Mouse (Mus musculus): ENCODE data around the gene Bcan.

Gene Bcan

DNA sequence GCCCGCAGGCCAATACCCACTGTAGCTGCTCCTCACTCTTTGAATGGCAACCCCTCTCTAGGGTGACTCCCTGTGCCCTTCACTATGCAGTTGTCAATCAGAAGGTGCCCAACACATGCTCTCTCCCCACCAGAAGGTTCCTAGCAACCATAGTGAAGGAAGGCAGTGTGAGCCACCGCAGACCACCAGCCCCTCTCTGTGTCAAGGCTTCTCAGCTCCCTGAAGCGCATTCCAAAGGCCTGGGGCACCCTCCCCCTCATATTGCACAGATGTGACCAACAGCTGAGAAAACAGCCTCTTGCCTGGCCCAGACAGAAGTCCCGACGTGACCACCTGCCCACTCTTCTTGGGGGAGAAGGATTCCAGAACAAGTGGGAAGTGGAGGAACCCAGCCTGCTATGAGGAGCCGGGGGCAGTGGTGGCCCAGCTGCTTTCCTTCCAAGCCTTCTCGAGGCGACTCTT is 27.8 kb downstream of the Bcan start:
- no peak for DNase-seq (ENCODE audit: low spot score in 2 of 2)

DNA sequence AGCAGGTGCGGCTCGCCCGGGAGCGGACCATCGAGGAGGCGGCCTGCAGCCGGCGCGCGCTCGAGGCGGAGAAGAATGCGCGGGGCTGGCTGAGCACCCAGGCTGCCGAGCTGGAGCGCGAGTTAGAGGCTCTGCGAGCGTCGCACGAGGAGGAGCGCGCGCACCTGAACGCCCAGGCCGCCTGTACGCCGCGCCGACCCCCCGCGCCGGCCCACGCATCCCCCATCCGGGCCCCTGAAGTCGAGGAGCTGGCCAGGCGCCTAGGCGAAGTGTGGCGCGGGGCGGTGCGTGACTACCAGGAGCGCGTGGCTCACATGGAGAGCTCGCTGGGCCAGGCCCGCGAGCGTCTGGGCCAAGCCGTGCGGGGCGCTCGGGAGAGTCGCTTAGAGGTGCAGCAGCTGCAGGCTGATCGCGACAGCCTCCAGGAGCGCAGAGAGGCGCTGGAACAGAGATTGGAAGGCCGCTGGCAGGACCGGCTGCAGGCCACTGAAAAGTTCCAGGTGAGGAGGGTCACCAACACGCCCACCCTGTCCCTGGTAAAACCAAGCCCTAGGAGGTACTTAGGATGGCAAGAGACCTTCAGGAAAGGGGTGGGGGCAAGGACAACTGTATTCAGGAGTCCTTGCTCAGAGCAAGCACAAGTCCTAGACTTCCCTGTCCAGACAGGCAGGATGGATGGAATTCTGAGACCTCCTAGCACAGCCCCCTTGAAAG is 28.4 kb downstream of the Bcan start:
- no peak for DNase-seq (ENCODE audit: low spot score in 2 of 2)

DNA sequence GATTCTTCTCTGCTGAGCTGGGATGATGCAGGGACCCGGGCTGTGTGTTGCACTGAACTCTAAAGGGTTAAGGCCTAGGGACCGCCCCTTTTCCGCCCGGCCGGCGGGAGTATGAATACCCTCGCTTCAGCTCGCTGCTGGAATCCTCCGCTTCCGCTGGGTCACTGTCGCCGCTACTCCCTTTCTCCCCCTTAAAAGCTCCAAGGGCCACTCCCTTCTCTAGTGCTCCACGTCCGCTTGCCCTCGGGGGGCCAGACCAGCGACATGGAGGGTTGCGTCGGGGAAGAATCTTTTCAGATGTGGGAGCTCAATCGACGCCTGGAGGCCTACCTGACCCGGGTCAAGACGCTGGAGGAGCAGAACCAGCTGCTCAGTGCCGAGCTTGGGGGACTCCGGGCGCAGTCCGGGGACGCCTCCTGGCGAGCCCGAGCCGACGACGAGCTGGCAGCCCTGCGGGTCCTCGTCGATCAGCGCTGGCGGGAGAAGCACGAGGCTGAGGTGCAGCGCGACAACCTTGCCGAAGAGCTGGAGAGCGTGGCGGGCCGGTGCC is 29.0 kb downstream of the Bcan start, which contains the start of gene Nes:
Gene Nes, plus strand, starts transcription at position 140 of the 550 bp plus-strand sequence.
- DNase-seq (ENCODE audit: low spot score in 2 of 2): peak in 1 of 2 experiments; percentile 48

DNA sequence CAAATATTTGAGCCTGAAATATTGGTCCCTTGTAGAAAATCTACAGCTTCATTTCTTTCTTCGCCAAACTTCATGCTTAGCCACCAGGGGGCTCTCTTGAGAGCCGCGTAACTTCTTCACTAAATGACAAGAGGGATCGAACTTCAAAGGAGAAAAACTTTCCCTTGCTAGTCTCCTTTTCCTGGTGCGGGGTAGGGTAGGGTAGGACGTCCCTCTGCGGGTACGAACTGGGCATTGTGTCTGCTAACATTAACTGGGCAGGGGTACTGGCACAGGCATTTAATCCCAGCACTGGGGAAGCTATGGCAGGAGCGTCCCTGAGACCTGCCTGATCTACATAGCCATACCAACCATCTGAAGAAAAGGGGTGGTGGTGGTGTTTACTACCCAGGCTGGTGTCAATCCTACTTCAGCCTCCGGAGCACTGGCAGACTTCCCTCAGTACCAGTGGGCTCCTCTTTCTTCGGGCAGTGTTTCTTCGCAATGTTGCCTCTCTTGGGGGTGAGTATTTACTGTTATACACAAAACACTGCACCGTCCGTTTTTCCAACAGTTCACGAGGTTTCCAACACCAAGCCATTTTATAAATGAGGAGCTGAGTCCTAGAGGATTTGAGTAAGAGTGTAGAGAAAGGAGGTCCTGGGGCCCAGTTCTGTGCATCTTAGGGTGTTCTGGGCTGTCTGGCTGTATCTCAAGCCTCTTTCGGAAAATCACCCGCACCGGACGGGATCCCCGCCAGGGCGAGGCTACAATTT is 29.7 kb downstream of the Bcan start:
- no peak for DNase-seq (ENCODE audit: low spot score in 2 of 2)

DNA sequence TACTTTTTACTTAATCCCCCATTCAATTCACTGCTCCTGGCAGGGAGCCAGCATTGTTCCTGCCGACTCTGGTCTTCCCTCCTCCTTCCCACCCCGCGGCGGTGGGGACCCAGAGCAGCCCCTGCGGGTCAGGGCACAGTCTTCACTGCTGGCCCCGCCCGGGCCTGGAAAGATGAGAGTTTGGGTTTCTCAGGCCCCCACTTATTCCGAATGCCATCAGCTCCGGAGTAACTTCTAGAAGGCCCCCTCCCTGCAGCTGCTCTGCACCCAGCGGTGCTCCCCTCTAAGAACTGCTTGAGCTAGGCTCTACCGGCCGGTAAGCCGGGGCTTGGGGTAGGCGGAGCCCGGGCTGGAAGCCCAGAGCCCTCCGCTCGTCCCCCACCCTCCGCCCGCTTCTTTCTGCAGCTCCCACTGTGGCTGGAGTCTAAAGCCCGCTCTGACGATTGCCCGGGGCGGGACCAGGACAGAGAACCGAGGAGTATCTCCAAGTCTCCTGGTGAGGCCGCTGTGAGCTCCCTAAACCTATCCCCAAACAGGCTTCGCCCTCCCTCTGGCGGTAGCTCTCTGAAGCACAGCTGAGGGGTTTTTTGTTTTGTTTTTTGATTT is 39.3 kb downstream of the Bcan start:
- DNase-seq (ENCODE audit: low spot score in 2 of 2): peak; percentile 90 to 92

DNA sequence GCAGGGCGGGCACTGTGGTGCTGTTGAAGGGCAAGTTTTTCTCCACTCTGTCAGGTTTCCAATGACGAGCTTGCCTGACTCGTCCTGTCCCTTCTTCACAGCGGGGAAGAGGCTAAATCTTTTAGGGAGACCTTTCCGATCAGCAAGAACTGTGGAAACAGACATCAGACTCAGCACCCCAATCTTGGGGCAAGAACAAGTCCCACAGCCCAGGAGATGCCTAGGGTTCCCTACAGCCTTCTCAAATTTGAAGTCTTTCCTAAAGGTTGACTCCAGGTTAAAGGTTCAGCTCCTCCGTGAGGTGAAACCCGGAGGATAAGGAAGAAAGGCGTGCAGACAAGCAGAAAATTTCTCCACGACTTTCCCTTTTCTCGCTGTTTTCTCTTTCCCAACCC is 39.8 kb downstream of the Bcan start:
- DNase-seq (ENCODE audit: low spot score in 2 of 2): no peak

DNA sequence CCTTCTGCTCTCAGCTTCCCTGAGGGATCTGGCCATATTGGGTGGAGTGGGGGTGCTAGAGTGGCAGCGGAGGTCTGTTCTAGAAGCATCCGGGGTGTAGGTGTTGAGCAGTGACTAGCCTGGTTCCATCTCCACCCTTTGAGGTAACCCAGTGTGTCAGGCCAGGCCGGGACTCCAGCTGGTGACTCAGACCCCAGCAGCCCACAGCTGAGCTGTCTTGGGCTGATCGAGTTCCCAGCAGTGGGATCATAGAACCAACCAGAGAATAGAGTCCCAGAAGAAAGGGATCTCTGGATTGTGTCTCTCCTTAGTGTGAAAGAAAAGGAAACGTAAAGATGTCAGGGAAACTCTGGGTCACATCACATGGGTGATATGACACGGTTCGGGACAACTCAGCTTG is 40.7 kb downstream of the Bcan start:
- DNase-seq (ENCODE audit: low spot score in 2 of 2): no peak

DNA sequence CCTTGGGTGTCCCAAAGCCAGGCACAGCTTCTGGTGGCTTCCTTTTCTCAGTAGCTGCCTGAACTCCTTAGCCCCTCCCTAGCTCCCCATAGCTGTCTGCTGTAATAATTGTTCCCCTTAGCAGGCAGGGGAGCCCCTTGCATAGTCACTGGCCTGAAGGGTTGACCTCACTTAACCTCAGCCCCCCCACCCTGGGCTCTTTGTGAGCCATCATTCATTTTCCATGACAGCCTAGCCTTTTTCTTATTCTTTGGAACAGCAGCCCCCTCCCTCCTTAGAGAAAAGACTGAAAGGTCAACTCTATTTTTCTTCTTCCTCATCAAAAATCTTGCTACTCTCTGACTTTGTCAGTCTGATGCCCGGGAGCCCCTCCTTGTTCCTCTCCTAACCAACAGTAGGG is 41.1 kb downstream of the Bcan start:
- no peak for DNase-seq (ENCODE audit: low spot score in 2 of 2)

DNA sequence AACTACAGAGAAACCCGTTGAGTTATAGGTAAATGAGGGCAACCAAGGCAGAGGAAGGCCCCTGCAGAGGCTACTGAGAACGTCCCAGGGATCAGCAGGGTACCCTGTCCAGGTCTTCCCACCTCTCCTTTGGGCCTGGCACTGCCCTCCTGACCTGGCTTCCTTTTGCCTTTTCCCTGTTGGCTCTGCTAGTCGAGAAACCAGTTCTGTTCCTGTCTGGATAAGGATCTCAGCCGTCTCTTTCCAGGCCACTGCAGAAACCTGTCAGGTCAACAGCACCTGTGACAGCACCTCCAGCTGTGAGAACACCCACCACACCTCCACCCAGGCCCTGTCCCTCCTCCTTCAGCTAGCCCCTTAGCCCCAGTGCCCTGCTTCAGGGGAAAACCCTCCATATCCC is 41.6 kb downstream of the Bcan start:
- DNase-seq (ENCODE audit: low spot score in 2 of 2): no peak

DNA sequence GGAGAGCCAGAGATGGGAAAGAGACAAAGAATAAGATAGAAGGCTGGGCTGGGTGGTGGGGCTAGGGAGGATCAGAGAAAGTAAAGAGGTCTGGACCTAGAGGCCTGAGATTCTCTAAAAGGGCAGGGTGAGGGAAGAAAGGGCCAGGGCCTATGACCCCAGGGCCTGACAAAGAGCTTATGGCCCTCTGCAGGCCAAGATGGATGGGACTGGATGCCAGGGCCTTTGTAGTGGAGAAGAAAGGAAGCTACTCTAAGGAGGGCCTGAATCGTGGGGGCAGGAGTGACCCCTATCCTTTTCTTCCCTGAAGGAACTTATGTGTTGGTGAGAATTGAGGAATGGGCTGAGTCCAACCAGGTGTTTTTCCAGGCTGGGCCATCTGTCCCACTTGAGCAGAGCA is 42.0 kb downstream of the Bcan start:
- no peak for DNase-seq (ENCODE audit: low spot score in 2 of 2)

DNA sequence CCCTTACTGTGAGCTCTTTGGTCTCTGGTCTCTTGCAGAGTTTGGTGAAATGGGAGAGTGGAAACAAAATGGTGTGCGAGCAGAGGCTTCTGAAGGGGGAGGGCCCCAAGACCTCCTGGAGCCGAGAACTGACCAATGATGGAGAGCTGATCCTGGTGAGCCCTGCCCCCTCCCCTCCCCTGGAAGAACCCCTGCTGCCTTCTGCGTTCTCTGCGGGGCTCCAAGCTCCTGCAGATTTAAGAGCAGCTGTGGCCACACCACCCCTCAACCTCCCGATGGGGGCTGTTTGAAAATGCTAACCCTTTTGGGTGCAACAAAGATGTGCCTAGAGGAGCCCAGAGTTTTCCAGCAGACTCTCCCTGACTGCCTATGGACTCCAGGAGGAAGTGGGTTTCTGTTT is 47.6 kb downstream of the Bcan start:
- no peak for DNase-seq (ENCODE audit: low spot score in 2 of 2)

DNA sequence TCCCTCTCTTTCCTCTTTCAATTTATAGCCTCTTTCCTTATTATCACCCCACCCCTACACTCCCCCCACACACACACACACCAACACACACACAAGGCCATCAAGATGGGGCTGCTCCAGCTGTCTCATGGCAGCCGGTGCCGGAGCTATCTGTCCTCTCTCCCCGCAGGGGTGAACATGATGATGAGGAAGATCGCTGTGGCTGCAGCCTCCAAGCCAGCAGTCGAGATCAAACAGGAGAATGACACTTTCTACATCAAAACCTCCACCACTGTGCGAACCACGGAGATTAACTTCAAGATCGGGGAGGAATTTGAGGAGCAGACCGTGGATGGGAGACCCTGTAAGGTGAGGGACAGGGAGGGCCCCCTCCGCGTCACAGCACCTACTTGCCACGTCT is 48.1 kb downstream of the Bcan start:
- no peak for DNase-seq (ENCODE audit: low spot score in 2 of 2)

DNA sequence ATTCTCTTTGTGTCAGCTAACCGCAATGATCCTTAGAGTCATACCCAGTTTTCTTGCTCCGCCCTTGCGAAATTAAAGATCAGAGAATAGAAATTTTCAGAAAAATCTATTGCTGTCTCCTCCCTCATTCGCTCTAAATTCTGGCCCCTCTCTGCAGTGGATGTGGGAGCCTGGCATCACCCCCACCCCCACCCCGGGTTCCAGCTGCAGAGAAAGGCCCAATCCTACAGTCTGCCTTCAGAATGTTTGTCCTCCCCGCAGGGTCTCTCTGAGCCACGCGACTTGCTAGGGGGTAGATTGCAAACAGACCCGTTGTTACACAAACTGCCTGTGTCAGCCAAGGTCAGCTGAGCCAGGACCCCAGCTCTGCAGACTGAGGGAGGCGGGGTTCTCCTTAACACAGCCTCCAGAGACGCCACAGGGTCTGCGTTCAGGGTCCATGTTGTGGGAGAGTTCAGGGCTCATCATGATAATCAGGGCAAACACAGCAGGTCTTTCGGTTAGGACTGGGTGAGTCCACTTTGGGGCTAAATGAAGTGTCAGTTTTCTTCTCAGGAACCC is 50.0 kb downstream of the Bcan start:
- DNase-seq (ENCODE audit: low spot score in 2 of 2): no peak

DNA sequence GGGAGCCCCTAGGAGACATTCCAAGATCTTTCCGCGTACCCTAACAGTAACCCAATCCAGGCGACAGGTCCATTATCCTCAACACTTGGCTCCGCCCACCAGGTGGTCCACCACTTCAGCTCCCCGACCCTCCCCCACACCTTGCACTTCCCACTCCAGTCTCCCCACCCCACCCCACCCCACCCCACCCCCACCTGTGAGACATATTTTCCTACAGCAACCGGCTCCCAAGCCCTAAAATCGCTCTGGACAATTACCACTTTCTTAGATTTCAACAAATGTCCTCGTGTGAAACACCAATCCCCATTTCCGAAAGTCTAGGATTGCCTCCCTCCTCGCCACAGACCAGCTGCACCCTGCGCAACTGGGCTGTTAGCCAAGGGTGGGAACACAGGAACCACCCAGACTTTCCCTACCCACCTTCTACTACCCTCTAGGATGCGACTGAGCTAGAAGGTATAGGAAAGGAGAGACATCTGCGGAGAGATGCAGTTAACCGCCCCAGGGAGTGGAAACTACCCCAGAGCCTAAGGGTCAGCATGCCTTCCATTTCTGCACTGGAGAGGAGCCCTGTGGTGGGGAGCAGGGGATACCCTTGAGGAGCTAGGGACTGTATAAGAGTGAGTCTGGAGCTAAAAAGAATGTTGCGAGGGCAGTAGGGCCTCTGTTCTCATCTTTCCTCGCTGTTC is 50.6 kb downstream of the Bcan start:
- no peak for DNase-seq (ENCODE audit: low spot score in 2 of 2)

DNA sequence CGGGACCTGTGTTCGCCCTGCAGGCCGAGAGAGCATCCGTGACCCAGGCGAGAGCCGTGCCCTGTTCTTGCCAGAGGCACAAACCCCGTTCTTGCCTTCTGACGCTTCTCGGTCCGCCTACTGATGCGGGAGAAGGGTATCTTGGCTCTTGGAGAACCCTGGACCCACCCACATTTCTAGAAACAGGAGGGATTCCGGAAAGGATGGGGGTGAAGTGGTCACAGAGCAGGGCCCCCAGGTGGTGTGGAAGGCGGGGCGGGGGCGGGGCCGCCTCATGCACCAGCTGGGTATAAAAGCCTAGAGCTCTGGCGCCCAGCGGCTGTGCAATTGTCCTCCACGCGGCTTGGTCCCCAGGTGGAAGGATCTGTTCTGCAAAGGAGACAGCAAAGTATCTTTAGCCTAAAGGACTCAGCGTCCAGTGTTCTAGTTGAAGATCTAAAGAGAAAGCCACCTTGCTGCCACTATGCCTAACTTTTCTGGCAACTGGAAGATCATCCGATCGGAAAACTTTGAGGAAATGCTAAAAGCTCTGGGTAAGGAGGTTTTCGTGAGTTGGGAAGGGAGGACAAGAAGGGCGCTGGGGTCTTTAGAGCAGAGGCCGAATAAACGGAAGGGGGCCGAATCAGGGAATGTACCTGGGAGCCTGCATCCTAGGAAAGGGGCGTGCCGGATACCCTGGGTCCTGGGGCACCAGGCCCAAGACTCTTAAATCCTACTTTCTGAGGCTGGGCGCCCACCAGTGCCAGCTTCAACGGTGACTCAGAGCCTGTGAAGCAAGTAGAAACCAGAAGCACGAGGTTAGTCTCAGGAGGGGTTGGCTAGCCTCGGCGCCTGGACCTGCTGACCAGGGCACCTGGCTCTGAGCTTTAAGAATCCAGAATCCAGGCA is 51.4 kb downstream of the Bcan start, which contains the start of gene Crabp2:
Gene Crabp2, plus strand, starts transcription at position 289 of the 888 bp plus-strand sequence.
- no peak for DNase-seq (ENCODE audit: low spot score in 2 of 2)

DNA sequence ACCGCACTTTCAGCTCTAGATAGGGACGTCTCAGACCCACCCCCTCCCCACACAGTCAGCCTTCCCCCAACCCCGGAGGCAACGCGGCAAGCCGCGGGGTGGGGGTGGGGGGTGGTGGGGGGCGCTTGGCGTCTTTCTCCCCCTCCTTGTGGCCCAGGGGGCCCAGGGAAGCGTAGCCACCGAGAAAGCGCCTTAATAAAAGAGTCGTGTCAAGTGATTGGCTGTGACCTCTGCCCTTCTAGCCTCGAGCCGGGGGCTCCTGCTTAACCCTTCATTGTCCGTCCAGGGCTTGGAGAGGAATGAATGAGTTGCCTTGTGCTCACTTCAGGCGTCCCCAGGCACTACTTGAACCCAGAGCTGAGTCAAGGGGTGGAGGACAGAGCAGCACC is 52.2 kb downstream of the Bcan start:
- DNase-seq (ENCODE audit: low spot score in 2 of 2): no peak

DNA sequence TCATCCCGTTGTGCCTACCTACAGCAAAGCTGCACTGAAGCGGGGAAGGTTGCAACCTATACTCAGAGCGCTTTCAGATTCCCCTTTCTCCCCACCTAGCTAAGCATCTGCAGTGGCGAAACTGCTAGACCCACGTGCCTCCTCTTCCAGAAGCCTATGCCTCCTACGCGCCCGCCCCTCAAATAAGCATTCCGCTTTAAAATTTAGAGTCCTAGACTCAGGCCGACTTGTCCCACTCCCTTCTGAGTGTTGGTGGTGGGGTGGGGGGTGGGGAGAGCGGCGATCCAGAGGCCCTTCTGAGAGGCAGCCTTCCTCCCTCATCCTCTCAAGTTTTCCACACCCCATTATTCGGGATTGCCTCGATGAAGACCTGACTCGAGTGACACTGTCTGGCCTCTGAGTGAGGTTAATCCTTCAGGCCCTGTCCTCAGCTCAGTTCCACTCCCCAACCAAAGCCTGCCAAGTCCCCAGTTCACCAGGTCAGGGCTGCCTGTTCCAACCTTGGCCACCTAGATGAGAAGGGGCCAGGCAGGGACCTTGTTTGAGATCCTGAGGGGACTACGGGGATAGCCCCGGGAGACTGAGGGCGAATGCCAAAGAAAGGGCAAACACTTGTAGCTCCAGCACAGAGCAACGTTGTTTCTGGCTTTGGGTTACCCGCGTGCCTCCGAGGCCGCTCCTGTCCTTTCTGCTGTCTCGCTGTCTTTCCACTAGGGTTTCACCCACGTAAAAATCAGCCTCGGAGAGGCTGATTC is 52.8 kb downstream of the Bcan start:
- DNase-seq (ENCODE audit: low spot score in 2 of 2): no peak

DNA sequence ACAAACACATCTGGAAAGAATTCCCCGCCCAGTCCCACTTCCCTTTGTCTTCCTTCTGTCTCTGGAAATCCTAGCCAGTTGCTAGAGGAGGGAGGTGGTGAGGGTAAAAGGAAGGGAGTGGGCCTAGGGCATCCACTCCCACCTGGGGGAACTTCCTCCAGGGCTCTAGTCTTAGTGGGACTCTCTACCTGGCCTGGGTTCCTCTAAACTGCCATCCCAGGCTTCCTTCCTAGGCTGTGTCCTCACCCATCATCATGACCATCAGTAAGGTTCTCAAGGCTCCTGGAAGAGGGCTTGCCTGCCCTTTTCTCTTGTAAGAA is 53.5 kb downstream of the Bcan start:
- DNase-seq (ENCODE audit: low spot score in 2 of 2): no peak

DNA sequence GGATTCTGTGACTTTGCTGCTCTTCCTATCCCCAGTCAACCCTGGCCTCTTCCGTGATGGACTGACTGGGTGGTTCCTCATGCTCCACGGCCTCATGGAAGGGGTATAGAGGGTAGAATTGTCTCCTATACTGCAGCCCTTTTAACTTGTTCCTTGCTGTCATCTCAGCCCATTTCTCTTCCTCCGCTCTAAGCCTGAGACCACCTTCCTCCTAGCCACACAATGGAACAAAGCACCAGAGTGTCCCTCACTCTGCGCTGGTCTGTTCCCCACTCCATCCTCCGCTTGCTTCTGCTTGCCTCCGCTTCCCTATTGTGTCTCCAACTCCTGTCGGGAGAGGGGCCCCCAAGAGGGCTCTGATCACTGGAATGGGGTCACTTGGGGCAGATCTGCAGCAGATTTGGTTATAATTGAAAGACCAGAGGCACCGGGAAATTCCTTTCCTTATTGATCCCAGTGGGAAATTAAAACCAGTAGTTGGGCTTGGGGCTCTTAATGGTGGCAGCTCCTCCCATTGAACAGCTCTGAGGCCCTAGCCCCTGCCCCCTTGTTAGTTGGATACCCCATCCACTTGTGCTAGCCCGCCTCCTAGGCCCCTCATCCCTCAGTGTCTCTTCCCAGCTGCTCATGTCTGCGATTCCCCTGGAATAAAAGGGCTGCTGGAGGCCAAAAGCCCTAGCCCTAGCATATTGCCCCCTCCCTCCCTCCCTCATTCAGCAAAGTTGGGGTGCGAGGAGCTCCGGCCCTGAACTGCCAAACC is 54.1 kb downstream of the Bcan start:
- DNase-seq (ENCODE audit: low spot score in 2 of 2): no peak

All from urinary bladder, postnatal 4 days (tissue).